Mouse (Mus musculus) olfactory bulb, adult 2 months (tissue): ENCODE measurements around the gene Ninj2. TPM values are rescaled to one million over a fixed set of nuclear protein-coding genes. Genes with fewer than 3 reads are reported as not detected.

ENCODE experiments used
- H3K27ac ChIP-seq: fragments of 200-500 bp; 2 replicates; pipeline ENCODE4 v1.5.1; 2012; ENCODE audit warnings: low read depth, low read length; ENCODE audit not compliant: insufficient read depth
- H3K4me1 ChIP-seq: fragments of 200-500 bp; 2 replicates; pipeline ENCODE4 v1.6.1; 2012; ENCODE audit warnings: low read length; ENCODE audit not compliant: control insufficient read depth, insufficient read depth
- H3K4me3 ChIP-seq: fragments of 200-500 bp; 2 replicates; pipeline ENCODE4 v1.5.1; 2012; ENCODE audit warnings: mild to moderate bottlenecking, low read depth, low read length, moderate library complexity; ENCODE audit not compliant: insufficient read depth
- CTCF ChIP-seq: fragments of 200-500 bp; IDR thresholded peaks from 2 replicates; pipeline ENCODE4 v1.5.1; 2012; ENCODE audit warnings: low read depth, mild to moderate bottlenecking, low read length, moderate library complexity; ENCODE audit not compliant: insufficient read depth
- POLR2A ChIP-seq: fragments of 200-500 bp; IDR thresholded peaks from 2 replicates; pipeline ENCODE4 v1.6.1; 2012; ENCODE audit warnings: mild to moderate bottlenecking, low read depth, low read length, moderate library complexity; ENCODE audit not compliant: insufficient read depth
- WGBS: fragments of 180-500 bp; shearing (Covaris S2); methylation state at CpG from one replicate; pipeline ENCODE4 v1.1.7; 2018; 5-methylcytosine and 5-hydroxymethylcytosine counted together
- polyA plus RNA-seq: library from polyadenylated mRNA; stranded (reverse); fragments of >200 nt; gene quantifications from 2 replicates; pipeline ENCODE4 v1.2.4, GENCODE M21; 2012; ENCODE audit warnings: low replicate concordance; ENCODE audit not compliant: missing spikeins, insufficient read depth, insufficient read length

Gene Ninj2
- polyA plus RNA-seq, 1 experiment: not detected

DNA sequence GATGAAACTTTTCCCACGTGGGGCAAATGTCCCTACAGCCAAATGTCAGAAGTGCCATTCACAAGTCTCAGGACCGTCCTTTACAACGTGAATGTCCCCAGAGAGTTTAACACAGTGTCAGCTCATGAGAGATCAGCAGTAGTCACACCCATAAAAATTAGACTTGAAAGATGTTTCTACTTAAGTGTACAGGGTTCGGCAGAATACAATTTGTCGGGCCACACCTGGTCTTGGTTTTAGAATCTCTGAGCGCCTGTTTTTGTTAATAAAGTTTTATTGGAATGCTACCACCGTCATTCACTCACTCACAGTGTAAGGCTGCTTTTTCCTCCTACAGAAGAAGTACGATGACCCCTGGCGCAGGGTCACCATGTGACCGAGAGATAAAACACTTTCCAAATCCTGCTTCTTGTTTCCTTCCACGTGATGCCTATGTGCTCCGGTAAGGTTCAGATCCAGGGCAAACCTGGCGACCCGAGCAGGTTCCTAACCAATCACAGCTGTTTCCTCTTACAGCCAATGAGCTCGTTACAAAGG lies 2.4 kb upstream of the Ninj2 start:
- 84% methylated on average over 15 of the region's 15 CpGs for WGBS
- Histone ChIP-seq H3K4me1 (peaks cover 6% of the 10 kb centered on the region), H3K27ac (no peak overlapping the region), H3K4me3 (no peak overlapping the region)
- TF ChIP-seq CTCF: no peak
- no peak for TF ChIP-seq POLR2A

DNA sequence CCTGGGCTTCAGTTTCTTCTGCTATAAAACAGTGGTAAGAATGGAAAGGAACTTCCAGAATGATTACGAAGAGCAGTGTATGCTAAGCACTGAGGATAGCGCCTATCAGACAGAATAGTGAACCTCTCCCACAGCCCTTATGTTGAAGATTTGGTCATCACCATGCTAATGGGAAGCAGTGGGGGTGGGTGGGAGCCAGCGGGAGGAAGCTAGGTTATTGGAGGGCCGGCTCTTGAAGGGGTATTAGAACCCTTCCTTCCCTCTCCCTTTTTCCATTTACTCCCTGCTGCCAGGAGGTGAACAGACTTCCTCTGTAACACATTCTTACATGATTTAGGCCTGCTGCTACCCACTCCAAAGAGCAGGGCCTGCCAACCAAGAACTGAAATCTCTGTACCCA lies 1.2 kb upstream of the Ninj2 start:
- no peak for TF ChIP-seq CTCF
- TF ChIP-seq POLR2A: no peak
- WGBS: 81% methylated on average over 4 of the region's 4 CpGs
- Histone ChIP-seq H3K4me1 (peaks cover 6% of the 10 kb centered on the region), H3K4me3 (no peak overlapping the region), H3K27ac (no peak overlapping the region)

DNA sequence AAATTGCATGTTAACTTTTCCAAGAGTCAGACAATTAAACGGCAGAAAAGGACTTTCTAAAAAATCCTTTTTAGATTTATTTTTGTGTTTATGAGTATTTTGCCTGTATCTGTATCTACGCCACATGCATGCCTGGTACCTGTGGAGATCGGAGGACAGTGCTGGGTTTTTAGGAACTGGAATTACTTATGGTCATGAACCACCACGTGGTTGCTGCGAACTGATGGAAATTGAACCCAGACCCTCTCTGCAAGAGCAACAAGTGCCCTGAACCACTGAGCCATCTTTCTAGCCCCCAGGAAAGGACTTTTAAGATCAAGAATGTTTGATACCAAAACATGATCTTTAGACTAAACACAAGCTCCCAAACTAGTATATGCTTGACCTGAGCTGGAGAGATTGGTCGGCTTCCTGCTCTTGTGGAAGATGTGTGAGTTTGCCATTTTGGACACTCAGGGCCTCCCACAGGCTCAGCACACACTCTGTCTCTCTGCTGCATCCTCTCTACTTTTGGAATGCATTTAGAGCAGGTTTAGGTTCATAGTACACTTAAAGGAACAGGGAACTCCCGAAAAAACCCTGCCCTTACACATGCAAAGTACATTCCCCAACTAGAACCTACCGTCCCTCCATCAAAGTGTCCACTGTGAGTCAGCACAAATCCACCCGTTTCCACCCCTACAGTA lies 1.1 kb downstream of the Ninj2 start:
- Histone ChIP-seq H3K4me1 (peaks cover 6% of the 10 kb centered on the region), H3K27ac (no peak overlapping the region), H3K4me3 (no peak overlapping the region)
- WGBS: 89% methylated on average over 9 of the region's 9 CpGs
- TF ChIP-seq POLR2A (no peak), CTCF (no peak)

DNA sequence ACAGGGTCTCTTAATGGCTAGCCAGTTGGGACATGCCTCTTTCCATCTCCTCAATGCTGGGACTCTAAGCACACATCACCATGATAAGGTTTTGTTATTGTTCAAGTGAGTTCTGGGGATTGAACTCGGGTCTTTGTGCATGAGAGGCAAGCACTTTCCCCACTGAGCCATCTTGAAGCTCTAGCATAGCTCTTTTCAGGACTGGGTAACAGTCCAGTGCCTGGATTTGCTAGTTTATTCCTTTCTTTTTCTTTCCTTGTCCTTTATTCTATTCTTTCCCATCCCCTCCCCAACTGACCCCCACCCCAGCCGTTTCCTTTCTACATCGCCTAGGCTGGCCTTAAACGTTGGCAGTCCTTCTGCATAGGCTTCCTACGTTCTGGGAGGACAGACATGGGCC lies 1.9 kb downstream of the Ninj2 start:
- no peak for TF ChIP-seq POLR2A
- no peak for TF ChIP-seq CTCF
- no peak overlapping the region for H3K4me3 ChIP-seq
- H3K27ac ChIP-seq: no peak overlapping the region
- H3K4me1 ChIP-seq: peaks cover 6% of the 10 kb centered on the region
- WGBS: 86% methylated on average over 5 of the region's 5 CpGs

DNA sequence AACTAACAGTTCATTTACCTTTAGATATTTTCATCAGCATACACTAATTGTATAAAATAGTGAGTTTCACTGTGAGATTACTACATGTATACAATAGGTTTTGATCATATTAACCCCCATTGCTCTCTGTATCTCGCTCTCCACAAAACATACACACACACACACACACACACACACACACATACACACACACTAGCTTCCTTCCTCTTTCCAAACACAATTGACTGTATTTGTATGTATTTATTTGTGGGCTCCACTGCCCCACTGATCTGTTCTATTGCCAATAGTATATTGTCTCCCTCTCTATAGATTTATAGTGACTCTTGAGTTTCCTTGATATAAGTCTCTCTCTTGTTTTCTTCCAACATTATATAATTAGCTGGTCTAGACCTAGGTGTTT lies 2.4 kb downstream of the Ninj2 start:
- Histone ChIP-seq H3K4me1 (peaks cover 6% of the 10 kb centered on the region), H3K4me3 (no peak overlapping the region), H3K27ac (no peak overlapping the region)
- TF ChIP-seq CTCF: no peak
- no peak for TF ChIP-seq POLR2A
- 96% methylated on average over 1 of the region's 1 CpGs for whole genome bisulfite sequencing

DNA sequence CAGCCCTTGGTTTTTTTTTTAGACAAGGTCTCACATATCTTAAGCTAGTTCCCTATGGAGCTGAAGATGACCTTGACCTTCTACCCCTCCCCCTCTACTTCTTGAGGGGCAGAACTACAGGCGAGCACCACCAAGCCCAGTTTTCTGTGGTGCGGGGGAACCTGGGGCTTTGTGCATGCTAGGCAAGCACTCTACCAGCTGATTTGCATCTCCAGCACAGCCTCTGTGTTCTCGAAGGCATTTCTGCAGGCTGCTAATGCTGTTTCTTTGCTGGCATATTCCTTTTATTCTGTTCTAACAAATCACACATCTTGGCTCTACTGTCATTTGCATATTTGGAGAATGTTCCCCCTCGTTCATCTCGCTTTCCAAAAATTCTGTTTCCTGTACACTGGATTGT lies 6.2 kb downstream of the Ninj2 start:
- 63% methylated on average over 5 of the region's 5 CpGs for WGBS
- Histone ChIP-seq H3K27ac (no peak overlapping the region), H3K4me1 (no peaks in the 10 kb centered on the region), H3K4me3 (no peak overlapping the region)
- TF ChIP-seq CTCF: no peak
- TF ChIP-seq POLR2A: no peak

DNA sequence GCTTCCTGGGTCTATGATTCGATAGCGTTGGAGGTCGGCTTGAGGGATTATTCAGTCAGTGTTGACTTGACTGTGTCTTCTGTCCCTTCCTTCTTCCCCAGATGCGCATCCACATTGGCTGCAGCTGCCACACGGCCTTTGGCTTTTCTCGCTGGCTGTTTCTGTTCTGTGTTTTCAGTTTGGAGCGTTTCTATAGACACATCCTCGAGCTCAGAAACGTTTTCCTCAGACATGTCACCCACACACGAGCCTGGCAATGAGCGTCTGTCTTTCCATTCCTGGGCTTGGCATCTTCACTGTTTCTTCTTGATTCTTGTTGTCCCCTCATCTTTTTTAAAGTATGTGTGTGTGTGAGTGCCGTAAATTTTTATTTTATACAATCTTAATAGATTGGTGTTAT lies 8.1 kb downstream of the Ninj2 start:
- Histone ChIP-seq H3K4me1 (no peaks in the 10 kb centered on the region), H3K27ac (no peak overlapping the region), H3K4me3 (no peak overlapping the region)
- 75% methylated on average over 12 of the region's 12 CpGs for WGBS
- TF ChIP-seq POLR2A (no peak), CTCF (no peak)

DNA sequence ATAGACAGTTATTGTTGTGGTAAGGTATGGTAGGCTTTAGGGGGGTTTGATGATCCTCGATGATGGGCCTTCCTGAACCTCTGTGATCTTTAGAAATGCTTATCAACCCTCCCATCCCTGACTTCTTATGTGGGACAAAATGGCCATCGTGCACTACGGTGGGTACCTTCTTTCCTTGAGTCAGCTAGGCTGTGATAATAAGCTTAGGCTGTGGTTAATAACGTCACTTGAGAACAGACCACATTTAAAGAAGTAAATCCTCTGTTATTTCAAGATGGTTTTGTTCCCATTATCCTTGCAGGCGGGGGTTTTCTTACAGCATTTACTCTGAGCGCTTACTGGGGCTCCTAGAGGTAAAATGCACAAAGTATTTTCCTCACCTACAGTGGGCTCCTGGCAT lies 8.8 kb downstream of the Ninj2 start:
- Histone ChIP-seq H3K4me1 (no peaks in the 10 kb centered on the region), H3K27ac (no peak overlapping the region), H3K4me3 (no peak overlapping the region)
- 85% methylated on average over 6 of the region's 6 CpGs for WGBS
- no peak for TF ChIP-seq POLR2A
- TF ChIP-seq CTCF: no peak

DNA sequence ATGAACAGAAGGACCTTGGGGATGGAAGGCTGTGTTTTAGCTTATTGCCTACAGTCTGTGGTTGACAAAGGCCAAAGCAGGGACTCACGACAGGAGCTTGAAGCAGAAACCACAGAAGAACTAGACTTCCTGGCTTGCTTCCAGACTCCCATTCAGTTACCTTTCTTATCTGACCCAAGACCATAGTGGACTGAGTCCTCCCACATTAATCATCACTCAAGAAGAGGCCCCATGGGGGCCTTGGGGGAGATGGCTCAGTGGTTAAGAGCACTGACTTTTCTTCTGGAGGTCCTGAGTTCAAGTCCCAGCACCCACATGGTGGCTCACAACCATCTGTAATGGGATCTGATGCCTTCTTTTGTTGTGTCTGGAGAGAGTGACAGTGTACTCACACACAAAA lies 10.0 kb downstream of the Ninj2 start:
- Histone ChIP-seq H3K4me3 (no peak overlapping the region), H3K27ac (no peak overlapping the region), H3K4me1 (peaks cover 5% of the 10 kb centered on the region)
- WGBS: 50% methylated on average over 1 of the region's 1 CpGs
- TF ChIP-seq POLR2A: no peak
- TF ChIP-seq CTCF: no peak

DNA sequence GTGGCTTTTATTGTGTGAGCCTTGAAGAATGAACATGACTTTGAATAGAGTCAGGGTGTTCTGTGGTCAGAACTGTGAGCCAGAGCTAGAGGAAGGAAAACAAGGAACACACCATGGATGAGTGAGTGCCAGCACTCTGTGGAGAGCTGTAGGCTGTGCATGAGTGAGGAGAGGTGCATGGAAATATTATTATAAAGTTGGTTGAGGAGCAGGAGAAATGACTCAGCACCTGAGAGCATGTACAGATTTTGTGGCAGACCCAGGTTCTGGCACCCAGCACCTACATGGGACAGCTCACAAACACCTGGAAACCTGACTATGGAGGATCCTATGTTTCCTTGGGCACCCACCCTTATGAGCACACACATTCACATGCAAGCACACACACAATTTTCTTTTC lies 11.9 kb downstream of the Ninj2 start:
- TF ChIP-seq CTCF: no peak
- TF ChIP-seq POLR2A: no peak
- no peak overlapping the region for H3K27ac ChIP-seq
- H3K4me3 ChIP-seq: no peak overlapping the region
- H3K4me1 ChIP-seq: peaks cover 21% of the 10 kb centered on the region
